Mouse (Mus musculus) G1E (cell line): ENCODE measurements around the gene Pla2g6.

ENCODE experiments used
- CTCF ChIP-seq: IDR thresholded peaks from 2 replicates; pipeline ENCODE4 v1.5.1; 2012; ENCODE audit warnings: low read depth, low read length, inconsistent platforms, mixed read lengths
- GATA1 ChIP-seq: IDR thresholded peaks from 2 replicates; pipeline ENCODE4 v1.6.1; 2012; ENCODE audit warnings: borderline replicate concordance, low read length, inconsistent platforms, mixed read lengths
- POLR2AphosphoS5 ChIP-seq: IDR thresholded peaks from 2 replicates; pipeline ENCODE4 v1.6.1; 2012; ENCODE audit warnings: low read depth, low read length, inconsistent platforms; ENCODE audit not compliant: insufficient replicate concordance
- TAL1 ChIP-seq: conservative IDR thresholded peaks from 2 replicates; pipeline ENCODE4 v1.6.1; 2012; ENCODE audit warnings: low read depth, low read length, inconsistent platforms, mixed read lengths

DNA sequence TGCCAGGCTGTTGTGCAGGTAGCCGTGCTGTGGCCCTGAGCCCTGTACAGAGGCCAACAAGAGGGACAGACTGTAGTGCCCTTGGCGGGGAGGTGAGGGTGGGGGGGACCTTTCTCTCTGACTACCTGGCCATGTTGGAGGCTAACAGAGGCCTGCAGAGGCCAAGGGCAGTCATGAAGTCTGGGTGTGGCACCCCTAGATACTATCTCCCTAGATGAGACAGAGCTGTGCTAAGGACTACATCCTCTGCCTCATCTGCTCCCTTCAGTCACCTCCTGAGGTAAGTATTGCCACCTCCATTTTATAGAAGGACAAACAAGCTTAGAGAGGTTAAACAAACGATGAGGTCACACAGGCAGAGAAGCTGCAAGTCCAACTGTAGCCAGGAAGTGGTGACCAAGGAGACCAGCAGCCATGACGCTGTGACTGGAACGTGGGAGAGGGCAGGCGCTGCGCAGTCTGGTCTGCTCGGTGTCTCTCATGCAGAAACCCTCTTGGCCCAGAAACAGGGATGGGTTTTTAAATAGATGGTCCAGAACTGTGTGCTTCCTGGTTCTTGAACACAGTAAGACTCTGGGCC is 40.8 kb upstream of the Pla2g6 start:
- TF ChIP-seq CTCF = no peak
- TF ChIP-seq GATA1 = no peak
- TF ChIP-seq TAL1 = no peak
- TF ChIP-seq POLR2AphosphoS5 = no peak
